Mouse (Mus musculus) lung, postnatal 0 days (tissue): ENCODE measurements around the gene Sec31b. TPM values are rescaled to one million over a fixed set of nuclear protein-coding genes. Genes with fewer than 3 reads are reported as not detected.

ENCODE experiments used
- ATAC-seq: fragments of 200-750 bp; cut with Nextera tagmentation; 2 replicates; pipeline ENCODE4 v1.8.0; 2017; ENCODE audit warnings: moderate library complexity
- DNase-seq: peaks from one replicate; pipeline ENCODE4 v3.0.0-alpha.2; 2016; ENCODE audit warnings: low spot score
- H3K27ac ChIP-seq: fragments of 300-500 bp; sonication (generic); 2 replicates; pipeline ENCODE4 v1.5.1; 2014; ENCODE audit warnings: antibody characterized with exemption, mild to moderate bottlenecking, low read length, mixed read lengths
- H3K27me3 ChIP-seq: fragments of 300-500 bp; sonication (generic); replicated peaks from 2 replicates; pipeline ENCODE4 v1.6.1; 2014; ENCODE audit warnings: low read length, mixed read lengths; ENCODE audit not compliant: insufficient read depth
- H3K36me3 ChIP-seq: fragments of 300-500 bp; sonication (generic); 2 replicates; pipeline ENCODE4 v1.6.1; 2014; ENCODE audit warnings: low read length, mixed read lengths; ENCODE audit not compliant: insufficient read depth
- H3K4me1 ChIP-seq: fragments of 300-500 bp; sonication (generic); 2 replicates; pipeline ENCODE4 v1.6.1; 2014; ENCODE audit warnings: antibody characterized with exemption, low read depth, low read length, mixed read lengths; ENCODE audit not compliant: insufficient read depth
- H3K4me2 ChIP-seq: fragments of 300-500 bp; sonication (generic); replicated peaks from 2 replicates; pipeline ENCODE4 v1.6.1; 2014; ENCODE audit warnings: low read depth, mild to moderate bottlenecking, low read length, moderate library complexity, mixed read lengths
- H3K4me3 ChIP-seq: fragments of 300-500 bp; sonication (generic); 2 replicates; pipeline ENCODE4 v1.5.1; 2014; ENCODE audit warnings: low read depth, low read length
- H3K9ac ChIP-seq: fragments of 300-500 bp; sonication (generic); replicated peaks from 2 replicates; pipeline ENCODE4 v1.6.1; 2014; ENCODE audit warnings: low read depth, mild to moderate bottlenecking
- H3K9me3 ChIP-seq: fragments of 300-500 bp; sonication (generic); 2 replicates; pipeline ENCODE4 v1.6.1; 2016; ENCODE audit warnings: low read length, mixed read lengths
- CTCF ChIP-seq: IDR thresholded peaks from 2 replicates; pipeline ENCODE4 v1.5.1; 2016; ENCODE audit warnings: antibody characterized with exemption, mild to moderate bottlenecking
- EP300 ChIP-seq: IDR thresholded peaks from 2 replicates; pipeline ENCODE4 v1.6.1; 2016; ENCODE audit warnings: antibody characterized with exemption, mild to moderate bottlenecking, control low read depth
- WGBS: fragments of 180-500 bp; shearing (Covaris S2); extraction: QIAGEN DNeasy Blood & Tissue Kit; methylation state at CpG from one replicate; pipeline ENCODE4 v1.1.7; 2014; 5-methylcytosine and 5-hydroxymethylcytosine counted together
- polyA plus RNA-seq: library from polyadenylated mRNA; unstranded; fragments of >200 nt; fragmentation: Nextera tagmentation; extraction: Ambion mirVana; gene quantifications from 2 replicates; pipeline ENCODE4 v1.2.1, GENCODE M21; 2015

Gene Sec31b
- polyA plus RNA-seq, 1 experiment from 2014 or later: 0.42 TPM

- Histone ChIP-seq H3K9me3 (no peaks in the 10 kb centered on the region), H3K4me1 (no peaks in the 10 kb centered on the region; the same call in 1 of the 2 replicates), H3K4me2 (0 out of 2 replicates have a peak overlapping the region, but pooled peaks have one; percentile 91), H3K36me3 (peaks cover 13% of the 10 kb centered on the region; the same call in 1 of the 2 replicates), H3K27ac (no peak overlapping the region), H3K9ac (no peak overlapping the region), H3K27me3 (no peaks in the 10 kb centered on the region), H3K4me3 (no peak overlapping the region)
- WGBS: 52% methylated on average over 10 of the region's 10 CpGs
- ATAC-seq (no peak), DNase-seq (no peak)
- TF ChIP-seq CTCF: no peak
- no peak for TF ChIP-seq EP300
Measured at GRCm38 (mm10) chr19:44544372-44544771, 1.3 kb downstream of the Sec31b start.

DNA sequence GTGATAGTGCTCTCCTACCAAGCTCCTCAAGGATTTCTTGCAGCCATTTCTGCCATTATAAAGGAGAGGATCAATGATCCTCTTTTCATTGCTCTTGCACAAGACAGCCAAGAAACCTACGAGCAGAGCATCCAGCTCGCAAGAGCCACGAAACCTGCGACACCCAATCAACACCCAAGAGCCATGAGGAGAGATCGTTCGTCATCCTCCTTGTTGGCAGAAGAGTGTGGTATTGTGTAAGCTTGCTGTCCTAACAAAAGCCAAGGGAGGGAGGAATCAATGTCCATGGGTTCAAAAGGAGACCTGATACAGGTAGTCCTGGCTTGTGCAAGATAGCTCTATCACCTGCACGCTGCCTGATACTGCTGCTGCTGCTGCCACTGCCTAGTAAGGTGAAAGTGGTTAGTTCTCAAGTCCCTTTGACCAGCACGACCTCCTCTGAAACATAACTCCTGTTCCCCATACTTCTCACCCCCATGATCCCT lies 2.9 kb downstream of the Sec31b start:
- H3K9ac ChIP-seq: no peak overlapping the region
- DNase-seq: no peak
- ATAC-seq: no peak
- no peaks in the 10 kb centered on the region for H3K27me3 ChIP-seq
- H3K4me1 ChIP-seq: no peaks in the 10 kb centered on the region; the same call in 1 of the 2 replicates
- no peak overlapping the region for H3K4me2 ChIP-seq
- no peaks in the 10 kb centered on the region for H3K36me3 ChIP-seq
- TF ChIP-seq EP300: no peak
- TF ChIP-seq CTCF: no peak
- no peak overlapping the region for H3K27ac ChIP-seq
- WGBS: 70% methylated on average over 8 of the region's 8 CpGs
- H3K9me3 ChIP-seq: no peaks in the 10 kb centered on the region
- no peak overlapping the region for H3K4me3 ChIP-seq

GRCm38 (mm10) chr19:44537416-44537815 lies 8.2 kb downstream of the Sec31b start:
- WGBS: 72% methylated on average over 8 of the region's 8 CpGs
- Histone ChIP-seq H3K4me2 (no peak overlapping the region), H3K36me3 (no peaks in the 10 kb centered on the region), H3K27me3 (no peaks in the 10 kb centered on the region), H3K4me1 (no peaks in the 10 kb centered on the region), H3K4me3 (no peak overlapping the region), H3K9ac (no peak overlapping the region), H3K9me3 (no peaks in the 10 kb centered on the region), H3K27ac (no peak overlapping the region)
- TF ChIP-seq CTCF: no peak
- TF ChIP-seq EP300: no peak
- no peak for ATAC-seq
- no peak for DNase-seq

DNA sequence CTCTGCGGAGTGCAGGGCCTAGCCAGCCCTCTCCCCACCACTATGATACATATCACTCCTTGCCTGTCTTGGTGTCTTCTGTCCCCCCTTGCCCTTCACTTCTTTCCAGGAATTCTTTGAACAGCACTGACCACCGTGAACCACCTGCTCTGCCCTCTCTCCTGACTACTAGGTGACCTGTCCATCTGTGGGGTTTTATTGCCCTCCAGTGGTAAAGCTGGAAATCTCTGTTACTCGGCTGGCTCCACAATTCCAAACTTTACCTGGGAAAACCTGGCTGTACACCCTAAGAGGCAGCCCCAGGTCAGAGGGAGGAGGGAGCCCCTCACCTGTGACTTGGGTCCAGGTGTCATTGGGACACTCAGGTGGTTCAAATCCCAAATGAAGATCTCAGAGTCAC lies 10.3 kb downstream of the Sec31b start:
- Histone ChIP-seq H3K27me3 (no peaks in the 10 kb centered on the region), H3K36me3 (no peaks in the 10 kb centered on the region), H3K9me3 (no peaks in the 10 kb centered on the region), H3K4me1 (no peaks in the 10 kb centered on the region), H3K9ac (no peak overlapping the region), H3K27ac (no peak overlapping the region), H3K4me3 (no peak overlapping the region), H3K4me2 (no peak overlapping the region)
- ATAC-seq (no peak), DNase-seq (peak; percentile 51)
- TF ChIP-seq CTCF (peak; percentile 70), EP300 (no peak)
- WGBS: 37% methylated on average over 3 of the region's 3 CpGs

DNA sequence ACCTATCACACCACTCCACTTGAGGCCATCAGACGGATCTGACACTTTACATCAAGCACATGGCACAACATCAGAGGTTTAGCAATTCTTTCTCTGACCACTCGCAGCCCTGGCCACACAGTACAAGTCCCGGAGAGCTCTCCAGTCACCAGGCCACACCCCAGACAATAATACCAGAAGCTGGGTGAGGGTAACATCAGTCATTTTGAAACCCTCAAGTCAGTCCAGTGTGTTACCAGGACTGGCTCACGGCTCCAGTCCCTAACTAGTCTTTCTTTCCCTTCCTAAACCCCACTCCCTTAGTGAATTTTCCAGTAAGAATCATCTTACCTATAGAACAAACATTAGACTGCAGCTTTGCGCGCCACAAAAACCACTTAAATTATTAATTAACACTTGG lies 15.6 kb downstream of the Sec31b start:
- Histone ChIP-seq H3K4me3 (no peak overlapping the region), H3K9ac (no peak overlapping the region), H3K36me3 (no peaks in the 10 kb centered on the region), H3K27ac (no peak overlapping the region), H3K27me3 (no peaks in the 10 kb centered on the region), H3K9me3 (no peaks in the 10 kb centered on the region), H3K4me2 (no peak overlapping the region), H3K4me1 (no peaks in the 10 kb centered on the region)
- ATAC-seq: peak; percentile 77
- peak; percentile 45 for DNase-seq
- 50% methylated on average over 6 of the region's 6 CpGs for WGBS
- TF ChIP-seq EP300: no peak
- no peak for TF ChIP-seq CTCF

DNA sequence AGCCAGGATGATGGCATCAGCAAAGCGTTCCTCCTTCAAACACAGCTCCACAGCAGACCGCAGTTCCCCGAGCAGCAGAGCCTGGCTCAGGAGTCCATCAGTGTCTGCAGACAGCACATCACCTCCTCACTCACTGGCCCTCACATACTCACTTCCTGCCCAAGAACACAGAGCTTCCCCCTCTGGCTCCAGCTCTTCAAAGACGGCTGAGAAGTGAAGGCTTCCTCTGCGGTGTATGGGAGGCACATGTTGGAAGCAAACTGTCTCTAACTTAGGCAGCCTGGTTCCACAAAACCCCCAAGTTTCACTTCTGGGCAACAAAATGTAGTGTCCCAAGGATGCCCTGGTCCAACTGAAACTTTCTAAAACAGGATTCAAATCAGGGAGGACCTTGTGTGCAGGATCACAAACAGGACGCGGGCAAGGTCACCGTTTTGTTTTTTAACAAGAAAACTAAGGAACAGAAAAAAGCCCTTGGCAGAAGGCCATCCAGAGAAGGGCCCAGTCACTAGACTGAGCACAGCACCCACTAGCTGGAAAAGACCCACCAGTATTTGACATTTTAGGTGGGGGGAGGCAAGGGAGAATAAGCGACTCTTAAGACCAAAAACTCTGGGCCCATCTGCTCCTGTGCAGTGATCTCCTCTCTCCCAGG lies 20.0 kb downstream of the Sec31b start:
- ATAC-seq (no peak), DNase-seq (no peak)
- TF ChIP-seq EP300 (no peak), CTCF (no peak)
- no peaks in the 10 kb centered on the region for H3K36me3 ChIP-seq
- H3K4me2 ChIP-seq: no peak overlapping the region
- 58% methylated on average over 9 of the region's 9 CpGs for WGBS
- H3K9me3 ChIP-seq: no peaks in the 10 kb centered on the region
- no peak overlapping the region for H3K4me3 ChIP-seq
- H3K9ac ChIP-seq: no peak overlapping the region
- H3K27me3 ChIP-seq: no peaks in the 10 kb centered on the region
- no peaks in the 10 kb centered on the region for H3K4me1 ChIP-seq
- H3K27ac ChIP-seq: no peak overlapping the region
